Mouse (Mus musculus) erythroblast, embryonic 14.5 days (primary cell): ENCODE results near the gene Rbms2.

Experiments used
- GATA1 ChIP-seq: IDR thresholded peaks from 2 replicates; pipeline ENCODE4 v1.6.1; 2012; ENCODE audit warnings: low read length, inconsistent platforms, mixed read lengths
- TAL1 ChIP-seq: IDR thresholded peaks from 3 replicates; pipeline ENCODE4 v1.6.1; 2012; ENCODE audit warnings: low read length, inconsistent platforms, mixed read lengths

DNA sequence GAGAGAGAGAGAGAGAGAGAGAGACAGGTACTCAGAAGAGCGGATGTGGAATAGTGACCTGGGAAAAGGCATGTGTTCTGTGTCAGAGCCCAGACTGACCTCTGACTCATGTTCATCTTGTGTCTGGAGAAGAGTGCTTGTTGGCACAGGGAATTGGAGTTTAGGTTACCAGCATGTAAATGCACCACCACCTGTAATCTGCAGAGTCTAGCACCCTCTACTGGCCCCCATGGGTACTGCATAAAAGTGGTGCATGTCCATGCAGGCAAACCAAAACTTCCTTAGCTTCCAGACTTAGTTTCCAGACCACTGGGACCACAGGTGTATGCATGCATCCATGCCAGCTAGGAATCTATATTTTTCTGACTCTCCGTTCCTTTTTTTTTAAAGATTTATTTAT, 5.9 kb upstream of the Rbms2 start:
- TF ChIP-seq GATA1 = no peak
- no peak for TF ChIP-seq TAL1
